Mouse (Mus musculus): ENCODE results near the gene Sox21. TPM values are rescaled to one million over a fixed set of nuclear protein-coding genes. Genes with fewer than 3 reads are reported as not detected.
A peak's percentile ranks its signal among the peaks of the same experiment; 100 is the strongest.

Gene Sox21
- polyA plus RNA-seq, 1 experiment = 0.59 TPM

DNA sequence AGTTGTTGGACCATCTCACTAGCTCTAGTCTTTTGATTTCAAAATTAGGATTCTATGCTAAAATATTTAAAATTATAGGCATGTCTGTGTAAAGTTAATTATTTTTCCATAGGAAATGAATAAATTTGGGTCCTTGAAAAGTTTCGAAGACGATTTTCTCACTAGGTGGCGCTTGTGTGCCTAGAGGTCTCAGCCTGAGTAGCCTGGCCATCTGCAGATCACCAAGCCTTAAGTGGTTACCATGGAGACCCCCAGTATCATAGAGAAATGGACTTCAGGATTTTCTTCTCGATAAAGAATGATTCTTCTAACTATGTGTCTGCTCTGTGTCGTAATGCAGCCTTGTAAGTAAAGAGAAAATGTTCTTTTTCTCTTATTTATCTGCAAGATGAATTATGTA lies 27.2 kb downstream of the Sox21 start:
- no peak overlapping the region for H3K27ac ChIP-seq (ENCODE audit: control insufficient read depth, insufficient read depth, low read length)
- no peaks in the 10 kb centered on the region for H3K27me3 ChIP-seq (ENCODE audit: control insufficient read depth, insufficient read depth, low read length)
- H3K36me3 ChIP-seq (ENCODE audit: control insufficient read depth, insufficient read depth, low read length) = no peaks in the 10 kb centered on the region
- no peak for DNase-seq
- no peak for TF ChIP-seq CTCF (IDR thresholded peaks at IDR 0.05; ENCODE audit: borderline replicate concordance, control insufficient read depth, extremely low read depth, insufficient read depth, low read length, poor library complexity)
- no peak for TF ChIP-seq POLR2A (IDR thresholded peaks at IDR 0.05; ENCODE audit: control insufficient read depth, extremely low read depth, insufficient read depth, low read length, poor library complexity)
- H3K4me3 ChIP-seq (ENCODE audit: control insufficient read depth, insufficient read depth, low read length) = no peak overlapping the region
- no peaks in the 10 kb centered on the region for H3K4me1 ChIP-seq (replicated peaks; ENCODE audit: control insufficient read depth, insufficient read depth, low read length)
- WGBS = 19% methylated on average over 5 of the region's 5 CpGs

DNA sequence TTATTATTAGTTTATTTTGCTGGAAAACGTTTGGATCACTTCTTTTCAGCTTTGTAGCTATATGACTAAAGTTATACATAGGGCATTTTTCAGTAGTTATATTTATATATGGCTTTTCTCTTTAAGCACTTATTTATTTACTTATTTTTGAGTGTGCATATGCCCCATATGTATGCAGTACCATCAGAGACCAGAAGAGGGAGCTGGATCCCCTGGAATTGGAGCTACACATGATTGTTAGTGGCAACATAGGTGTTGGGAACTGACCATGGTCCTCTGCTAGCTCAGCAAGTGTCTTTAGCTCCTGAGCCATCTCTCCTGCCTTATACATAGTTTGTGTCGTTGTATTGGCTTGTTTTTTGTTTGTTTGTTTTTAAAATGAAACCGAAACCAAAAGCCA lies 29.5 kb downstream of the Sox21 start:
- H3K27me3 ChIP-seq (ENCODE audit: control insufficient read depth, insufficient read depth, low read length) = no peaks in the 10 kb centered on the region
- no peak for DNase-seq
- H3K4me1 ChIP-seq (replicated peaks; ENCODE audit: control insufficient read depth, insufficient read depth, low read length) = no peaks in the 10 kb centered on the region
- H3K4me3 ChIP-seq (ENCODE audit: control insufficient read depth, insufficient read depth, low read length) = no peak overlapping the region
- H3K27ac ChIP-seq (ENCODE audit: control insufficient read depth, insufficient read depth, low read length) = no peak overlapping the region
- no peak for TF ChIP-seq CTCF (IDR thresholded peaks at IDR 0.05; ENCODE audit: borderline replicate concordance, control insufficient read depth, extremely low read depth, insufficient read depth, low read length, poor library complexity)
- no peak for TF ChIP-seq POLR2A (IDR thresholded peaks at IDR 0.05; ENCODE audit: control insufficient read depth, extremely low read depth, insufficient read depth, low read length, poor library complexity)
- no peaks in the 10 kb centered on the region for H3K36me3 ChIP-seq (ENCODE audit: control insufficient read depth, insufficient read depth, low read length)
- WGBS = 83% methylated on average over 3 of the region's 3 CpGs

DNA sequence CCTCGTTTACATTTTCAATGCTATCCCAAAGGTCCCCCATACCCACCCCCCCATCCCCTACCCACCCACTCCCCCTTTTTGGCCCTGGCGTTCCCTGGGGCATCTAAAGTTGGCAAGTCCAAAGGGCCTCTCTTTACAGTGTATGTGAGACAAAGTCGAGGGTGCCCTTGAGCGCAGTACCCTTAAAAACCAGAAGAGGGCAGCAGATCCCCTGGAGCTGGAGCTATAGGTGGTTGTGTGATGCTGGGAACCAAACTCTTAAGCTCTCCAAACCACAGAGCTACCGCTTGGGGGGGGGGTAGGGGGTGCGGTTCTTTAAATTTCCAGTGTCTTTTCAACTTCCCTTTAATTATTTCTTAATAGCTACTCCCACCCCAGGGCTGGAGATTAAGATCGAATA lies 33.8 kb downstream of the Sox21 start:
- no peaks in the 10 kb centered on the region for H3K4me1 ChIP-seq (replicated peaks; ENCODE audit: control insufficient read depth, insufficient read depth, low read length)
- H3K27me3 ChIP-seq (ENCODE audit: control insufficient read depth, insufficient read depth, low read length) = no peaks in the 10 kb centered on the region
- H3K4me3 ChIP-seq (ENCODE audit: control insufficient read depth, insufficient read depth, low read length) = no peak overlapping the region
- no peak overlapping the region for H3K27ac ChIP-seq (ENCODE audit: control insufficient read depth, insufficient read depth, low read length)
- peak; percentile 32; the same call in 1 of the 2 replicates for TF ChIP-seq CTCF (IDR thresholded peaks at IDR 0.05; ENCODE audit: borderline replicate concordance, control insufficient read depth, extremely low read depth, insufficient read depth, low read length, poor library complexity)
- no peak for TF ChIP-seq POLR2A (IDR thresholded peaks at IDR 0.05; ENCODE audit: control insufficient read depth, extremely low read depth, insufficient read depth, low read length, poor library complexity)
- DNase-seq = peak; percentile 65
- no peaks in the 10 kb centered on the region for H3K36me3 ChIP-seq (ENCODE audit: control insufficient read depth, insufficient read depth, low read length)
- 83% methylated on average over 7 of the region's 7 CpGs for WGBS

DNA sequence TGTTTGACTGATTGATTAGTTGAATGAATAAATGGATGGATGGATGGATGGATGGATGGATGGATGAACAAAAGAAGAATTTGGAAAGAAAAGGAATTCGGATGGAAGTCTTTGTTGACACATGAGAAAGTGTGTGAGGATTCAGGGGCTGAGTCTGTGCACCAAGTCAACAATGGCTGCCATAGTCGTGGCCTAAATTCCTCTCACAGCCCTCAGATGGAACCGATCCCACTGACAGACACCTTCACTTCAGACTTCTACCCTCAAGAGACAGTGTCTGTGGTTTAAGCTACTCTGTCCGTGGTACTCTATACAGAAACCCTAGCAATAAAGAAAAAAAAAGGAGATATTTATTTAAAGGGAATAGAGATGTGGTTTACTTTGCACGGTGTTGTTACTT lies 34.8 kb downstream of the Sox21 start:
- no peak for TF ChIP-seq POLR2A (IDR thresholded peaks at IDR 0.05; ENCODE audit: control insufficient read depth, extremely low read depth, insufficient read depth, low read length, poor library complexity)
- TF ChIP-seq CTCF (IDR thresholded peaks at IDR 0.05; ENCODE audit: borderline replicate concordance, control insufficient read depth, extremely low read depth, insufficient read depth, low read length, poor library complexity) = no peak
- Histone ChIP-seq H3K27me3 (ENCODE audit: control insufficient read depth, insufficient read depth, low read length) (no peaks in the 10 kb centered on the region; the same call in 1 of the 2 replicates), H3K27ac (ENCODE audit: control insufficient read depth, insufficient read depth, low read length) (no peak overlapping the region), H3K36me3 (ENCODE audit: control insufficient read depth, insufficient read depth, low read length) (no peaks in the 10 kb centered on the region), H3K4me3 (ENCODE audit: control insufficient read depth, insufficient read depth, low read length) (no peak overlapping the region), H3K4me1 (replicated peaks; ENCODE audit: control insufficient read depth, insufficient read depth, low read length) (no peaks in the 10 kb centered on the region)
- 88% methylated on average over 5 of the region's 5 CpGs for WGBS
- no peak for DNase-seq

DNA sequence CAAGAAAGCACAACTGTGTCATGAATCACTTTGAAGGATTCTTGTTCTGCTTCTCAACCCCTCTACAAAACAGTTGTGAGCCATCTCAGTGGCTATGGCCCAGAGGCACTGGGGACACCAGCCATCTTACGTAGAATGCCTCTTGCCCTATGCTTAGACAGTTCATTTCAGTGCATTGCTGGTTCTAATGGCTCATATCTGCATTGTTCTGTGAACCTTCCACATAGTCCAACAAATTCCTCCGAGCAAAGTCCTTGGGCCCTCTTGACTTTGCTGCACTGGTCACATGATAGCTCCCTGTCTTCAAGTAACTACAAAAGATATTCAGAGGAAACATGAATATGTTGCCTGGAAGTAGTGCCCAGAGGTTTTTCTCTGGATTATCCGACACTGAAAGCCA lies 36.1 kb downstream of the Sox21 start:
- TF ChIP-seq CTCF (IDR thresholded peaks at IDR 0.05; ENCODE audit: borderline replicate concordance, control insufficient read depth, extremely low read depth, insufficient read depth, low read length, poor library complexity) (no peak), POLR2A (IDR thresholded peaks at IDR 0.05; ENCODE audit: control insufficient read depth, extremely low read depth, insufficient read depth, low read length, poor library complexity) (no peak)
- no peaks in the 10 kb centered on the region for H3K36me3 ChIP-seq (ENCODE audit: control insufficient read depth, insufficient read depth, low read length)
- over 99% methylated on average over 3 of the region's 3 CpGs for WGBS
- H3K27me3 ChIP-seq (ENCODE audit: control insufficient read depth, insufficient read depth, low read length) = no peaks in the 10 kb centered on the region; the same call in 1 of the 2 replicates
- no peak overlapping the region for H3K27ac ChIP-seq (ENCODE audit: control insufficient read depth, insufficient read depth, low read length)
- H3K4me1 ChIP-seq (replicated peaks; ENCODE audit: control insufficient read depth, insufficient read depth, low read length) = no peaks in the 10 kb centered on the region
- no peak overlapping the region for H3K4me3 ChIP-seq (ENCODE audit: control insufficient read depth, insufficient read depth, low read length)
- no peak for DNase-seq

DNA sequence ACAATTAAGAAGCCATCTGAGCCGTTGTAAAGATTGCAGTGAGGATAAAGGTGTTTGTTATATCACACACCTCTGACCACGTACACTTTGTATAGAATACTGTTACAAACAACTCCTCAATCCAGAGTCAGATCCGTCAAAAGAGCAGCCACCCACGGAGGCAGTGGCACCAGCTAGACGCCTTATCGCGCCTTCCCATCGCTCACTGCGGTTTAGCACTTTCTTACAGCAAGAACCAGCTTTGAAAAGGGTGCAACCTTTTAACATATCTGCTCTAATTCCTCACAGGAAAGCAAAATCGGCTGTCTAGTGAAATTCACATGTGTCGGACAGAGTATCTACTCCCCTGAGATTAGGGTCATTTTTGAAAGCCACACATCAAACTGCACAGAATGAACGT lies 39.8 kb downstream of the Sox21 start:
- no peak for DNase-seq
- WGBS = 75% methylated on average over 12 of the region's 12 CpGs
- no peak overlapping the region for H3K4me3 ChIP-seq (ENCODE audit: control insufficient read depth, insufficient read depth, low read length)
- no peaks in the 10 kb centered on the region for H3K4me1 ChIP-seq (replicated peaks; ENCODE audit: control insufficient read depth, insufficient read depth, low read length)
- H3K27ac ChIP-seq (ENCODE audit: control insufficient read depth, insufficient read depth, low read length) = no peak overlapping the region
- no peaks in the 10 kb centered on the region for H3K36me3 ChIP-seq (ENCODE audit: control insufficient read depth, insufficient read depth, low read length)
- no peaks in the 10 kb centered on the region; the same call in 1 of the 2 replicates for H3K27me3 ChIP-seq (ENCODE audit: control insufficient read depth, insufficient read depth, low read length)
- no peak for TF ChIP-seq CTCF (IDR thresholded peaks at IDR 0.05; ENCODE audit: borderline replicate concordance, control insufficient read depth, extremely low read depth, insufficient read depth, low read length, poor library complexity)
- TF ChIP-seq POLR2A (IDR thresholded peaks at IDR 0.05; ENCODE audit: control insufficient read depth, extremely low read depth, insufficient read depth, low read length, poor library complexity) = no peak
